Mouse (Mus musculus): ENCODE results near the gene Cpxm1. TPM values are rescaled to one million over a fixed set of nuclear protein-coding genes. Genes with fewer than 3 reads are reported as not detected.

Gene Cpxm1
- polyA plus RNA-seq, 1 experiment from 2014 or later, result 87.4 TPM

DNA sequence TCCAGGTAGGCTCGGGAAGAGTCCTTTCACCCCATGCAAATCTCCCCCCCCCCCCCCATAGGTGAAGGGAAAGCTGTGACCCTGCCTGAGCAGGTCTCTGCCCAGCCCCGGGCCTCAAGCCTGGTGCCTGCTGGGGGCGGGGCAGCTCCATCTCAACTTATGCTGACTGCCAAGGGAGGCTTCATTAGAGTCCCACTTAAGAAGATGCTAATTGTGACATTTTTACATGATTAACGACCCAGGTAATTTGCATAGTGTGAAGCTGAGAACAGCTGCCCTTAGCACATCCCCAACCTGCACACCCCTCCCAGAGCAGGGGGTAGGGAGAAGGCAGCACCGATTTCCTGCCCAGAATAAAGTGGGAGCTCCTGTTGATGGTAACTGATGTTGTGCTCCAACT is 38.5 kb downstream of the Cpxm1 start:
- no peak overlapping the region for H3K27ac ChIP-seq
- H3K4me3 ChIP-seq (replicated peaks), result no peak overlapping the region
- H3K4me2 ChIP-seq, result no peak overlapping the region
- no peaks in the 10 kb centered on the region for H3K9me3 ChIP-seq (replicated peaks)
- H3K4me1 ChIP-seq, result peaks cover 9% of the 10 kb centered on the region
- 11% methylated on average over 5 of the region's 5 CpGs for WGBS
- H3K27me3 ChIP-seq, result peaks cover 61% of the 10 kb centered on the region
- no peak overlapping the region for H3K9ac ChIP-seq
- ATAC-seq (replicated peaks; ENCODE audit: low FRiP score), result no peak
- H3K36me3 ChIP-seq, result no peaks in the 10 kb centered on the region

- no peak for ATAC-seq (replicated peaks; ENCODE audit: low FRiP score)
- H3K4me3 ChIP-seq (replicated peaks), result no peak overlapping the region
Observed at GRCm38 (mm10) chr2:130357551-130357950, 39.8 kb downstream of the Cpxm1 start.

DNA sequence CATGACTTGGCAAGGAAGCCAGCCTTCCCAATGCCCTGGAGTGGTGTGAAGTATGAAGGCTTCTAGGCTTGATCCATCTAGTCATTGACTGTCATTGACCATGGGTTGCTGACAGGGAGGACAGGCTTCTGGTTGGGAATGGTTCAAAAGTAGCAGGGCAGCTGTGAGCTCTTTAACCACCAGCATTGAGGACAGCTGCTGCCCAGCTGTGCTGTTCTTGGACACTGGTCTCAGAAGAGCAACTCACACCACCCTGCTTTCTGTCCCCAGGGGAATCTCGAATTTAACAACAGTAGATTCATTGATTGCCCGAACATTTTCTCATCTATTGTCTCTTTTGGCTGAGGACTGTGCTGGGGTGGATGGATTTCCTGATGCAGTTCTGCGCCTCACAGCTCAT is 43.5 kb downstream of the Cpxm1 start:
- H3K27me3 ChIP-seq, result peaks cover 13% of the 10 kb centered on the region
- no peaks in the 10 kb centered on the region for H3K9me3 ChIP-seq (replicated peaks)
- H3K4me2 ChIP-seq, result no peak overlapping the region
- H3K27ac ChIP-seq, result no peak overlapping the region
- no peaks in the 10 kb centered on the region for H3K36me3 ChIP-seq
- H3K4me3 ChIP-seq (replicated peaks), result no peak overlapping the region
- ATAC-seq (replicated peaks; ENCODE audit: low FRiP score), result no peak
- H3K4me1 ChIP-seq, result no peaks in the 10 kb centered on the region
- WGBS, result 69% methylated on average over 3 of the region's 3 CpGs
- H3K9ac ChIP-seq, result no peak overlapping the region

More at GRCm38 (mm10) chr2:130357551-130357950, 39.8 kb downstream of the Cpxm1 start:
- H3K4me2 ChIP-seq, result no peak overlapping the region
- H3K27ac ChIP-seq, result no peak overlapping the region
- H3K9me3 ChIP-seq (replicated peaks), result no peaks in the 10 kb centered on the region
- no peaks in the 10 kb centered on the region for H3K36me3 ChIP-seq
- H3K9ac ChIP-seq, result no peak overlapping the region
- H3K4me1 ChIP-seq, result peaks cover 9% of the 10 kb centered on the region
- WGBS, result 91% methylated on average over 5 of the region's 5 CpGs
- H3K27me3 ChIP-seq, result peaks cover 48% of the 10 kb centered on the region

- 0 out of 2 replicates have a peak, but pooled peaks cover 8% of the 10 kb centered on the region for H3K27me3 ChIP-seq
- H3K27ac ChIP-seq, result no peak overlapping the region
- no peak overlapping the region for H3K4me2 ChIP-seq
- no peaks in the 10 kb centered on the region for H3K9me3 ChIP-seq (replicated peaks)
- no peak overlapping the region for H3K4me3 ChIP-seq (replicated peaks)
- no peak for ATAC-seq (replicated peaks; ENCODE audit: low FRiP score)
- H3K9ac ChIP-seq, result no peak overlapping the region
- no peaks in the 10 kb centered on the region for H3K36me3 ChIP-seq
- 93% methylated on average over 8 of the region's 8 CpGs for WGBS
- no peaks in the 10 kb centered on the region for H3K4me1 ChIP-seq
Observed at GRCm38 (mm10) chr2:130353411-130353810, 44.0 kb downstream of the Cpxm1 start.

- no peak overlapping the region for H3K4me3 ChIP-seq (replicated peaks)
- no peak overlapping the region for H3K9ac ChIP-seq
- no peaks in the 10 kb centered on the region for H3K36me3 ChIP-seq
- H3K9me3 ChIP-seq (replicated peaks), result no peaks in the 10 kb centered on the region
- no peaks in the 10 kb centered on the region for H3K27me3 ChIP-seq
- no peaks in the 10 kb centered on the region for H3K4me1 ChIP-seq
- ATAC-seq (replicated peaks; ENCODE audit: low FRiP score), result no peak
- H3K4me2 ChIP-seq, result no peak overlapping the region
- no peak overlapping the region for H3K27ac ChIP-seq
- WGBS, result 51% methylated on average over 5 of the region's 5 CpGs
Observed at GRCm38 (mm10) chr2:130351758-130352339, 45.5 kb downstream of the Cpxm1 start.

DNA sequence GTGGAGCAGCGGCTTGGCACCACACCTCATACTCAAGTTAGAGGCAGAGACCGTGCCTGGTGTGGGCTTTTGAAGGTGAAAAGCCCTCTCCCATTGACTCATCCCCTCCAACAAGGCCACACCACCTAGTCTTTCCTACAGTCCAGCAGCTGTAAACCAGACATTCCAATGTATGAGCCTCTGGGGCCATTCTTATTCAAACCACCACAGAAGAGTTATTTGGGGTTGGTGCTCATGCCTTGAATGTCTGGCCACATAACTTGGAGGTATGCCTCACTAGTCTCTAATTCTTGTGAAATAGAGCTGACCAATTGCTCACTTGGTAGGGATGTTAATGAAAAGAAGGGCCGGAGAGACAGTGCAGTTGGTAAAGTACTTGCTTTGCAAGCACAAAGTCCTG is 47.0 kb downstream of the Cpxm1 start:
- Histone ChIP-seq H3K27ac (no peak overlapping the region), H3K4me2 (no peak overlapping the region), H3K4me1 (no peaks in the 10 kb centered on the region), H3K9ac (no peak overlapping the region), H3K4me3 (replicated peaks) (no peak overlapping the region), H3K27me3 (no peaks in the 10 kb centered on the region), H3K36me3 (no peaks in the 10 kb centered on the region), H3K9me3 (replicated peaks) (no peaks in the 10 kb centered on the region)
- WGBS, result 93% methylated on average over 3 of the region's 3 CpGs
- no peak for ATAC-seq (replicated peaks; ENCODE audit: low FRiP score)

DNA sequence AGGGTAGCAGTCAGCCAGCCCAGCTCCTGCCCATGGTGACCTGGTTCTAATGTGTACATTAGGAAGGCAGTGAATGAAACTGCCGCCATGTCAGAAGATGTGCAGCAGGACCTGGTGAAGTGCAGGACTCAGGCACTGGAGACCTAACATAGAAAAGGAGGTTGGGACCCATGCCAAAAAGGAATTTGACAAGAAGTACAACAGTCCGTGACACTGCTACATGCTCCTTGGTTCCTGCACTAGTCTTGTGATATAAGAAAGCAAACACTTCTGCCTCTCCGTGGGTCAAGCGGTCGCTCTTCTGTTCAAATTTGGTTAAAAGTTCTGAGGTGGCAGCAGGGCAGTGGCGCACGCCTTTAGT is 56.2 kb downstream of the Cpxm1 start:
- Histone ChIP-seq H3K4me1 (no peaks in the 10 kb centered on the region), H3K9ac (no peak overlapping the region), H3K27me3 (no peaks in the 10 kb centered on the region), H3K27ac (no peak overlapping the region), H3K4me3 (replicated peaks) (no peak overlapping the region), H3K36me3 (no peaks in the 10 kb centered on the region), H3K4me2 (no peak overlapping the region), H3K9me3 (replicated peaks) (no peaks in the 10 kb centered on the region)
- ATAC-seq (replicated peaks; ENCODE audit: low FRiP score), result no peak
- 78% methylated on average over 7 of the region's 7 CpGs for WGBS

Other genes starting within 250 kb of the Cpxm1 start
- 653 and 661 TPM in 2 replicates for gene Snrpb, start 218.2 kb downstream of the Cpxm1 start, polyA plus RNA-seq (2015; fragmentation: Nextera tagmentation; extraction: Ambion mirVana)
- not detected in 2 replicates for gene Tmc2, start 202.4 kb downstream of the Cpxm1 start, polyA plus RNA-seq (2015; fragmentation: Nextera tagmentation; extraction: Ambion mirVana)
- gene Nop56, start 123.1 kb downstream of the Cpxm1 start, polyA plus RNA-seq (2015; fragmentation: Nextera tagmentation; extraction: Ambion mirVana), result 317 and 325 TPM in 2 replicates
- 188 and 191 TPM in 2 replicates for gene Idh3b, start 113.0 kb downstream of the Cpxm1 start, polyA plus RNA-seq (2015; fragmentation: Nextera tagmentation; extraction: Ambion mirVana)
- 2.1 and 2.8 TPM in 2 replicates for gene Ebf4, start 102.4 kb downstream of the Cpxm1 start, polyA plus RNA-seq (2015; fragmentation: Nextera tagmentation; extraction: Ambion mirVana)
- gene Gm28372, start 7.7 kb upstream of the Cpxm1 start, polyA plus RNA-seq (2015; fragmentation: Nextera tagmentation; extraction: Ambion mirVana), result 0.09 TPM in 1 of 2 replicates, not detected in the other
- gene 1700020A23Rik, start 7.7 kb upstream of the Cpxm1 start, polyA plus RNA-seq (2015; fragmentation: Nextera tagmentation; extraction: Ambion mirVana), result not detected in 2 replicates
- not detected in 2 replicates for gene Tmem239, start 8.9 kb upstream of the Cpxm1 start, polyA plus RNA-seq (2015; fragmentation: Nextera tagmentation; extraction: Ambion mirVana)
- gene Vps16, start 26.8 kb upstream of the Cpxm1 start, polyA plus RNA-seq (2015; fragmentation: Nextera tagmentation; extraction: Ambion mirVana), result 101 and 103 TPM in 2 replicates
- 17.3 and 19.0 TPM in 2 replicates for gene Pced1a, start 27.1 kb upstream of the Cpxm1 start, polyA plus RNA-seq (2015; fragmentation: Nextera tagmentation; extraction: Ambion mirVana)
- gene Ptpra, start 52.7 kb upstream of the Cpxm1 start, polyA plus RNA-seq (2015; fragmentation: Nextera tagmentation; extraction: Ambion mirVana), result 87.9 and 92.2 TPM in 2 replicates
- 89.8 and 97.7 TPM in 2 replicates for gene Mrps26, start 166.2 kb upstream of the Cpxm1 start, polyA plus RNA-seq (2015; fragmentation: Nextera tagmentation; extraction: Ambion mirVana)
- gene Oxt, start 178.6 kb upstream of the Cpxm1 start, polyA plus RNA-seq (2015; fragmentation: Nextera tagmentation; extraction: Ambion mirVana), result not detected in 2 replicates
- gene Avp, start 185.0 kb upstream of the Cpxm1 start, polyA plus RNA-seq (2015; fragmentation: Nextera tagmentation; extraction: Ambion mirVana), result not detected in 2 replicates
- gene Fastkd5, start 232.5 kb upstream of the Cpxm1 start, polyA plus RNA-seq (2015; fragmentation: Nextera tagmentation; extraction: Ambion mirVana), result 17.3 TPM in 2 replicates
- 12.6 and 13.6 TPM in 2 replicates for gene Ubox5, start 232.5 kb upstream of the Cpxm1 start, polyA plus RNA-seq (2015; fragmentation: Nextera tagmentation; extraction: Ambion mirVana)
- gene Lzts3, start 245.2 kb upstream of the Cpxm1 start, polyA plus RNA-seq (2015; fragmentation: Nextera tagmentation; extraction: Ambion mirVana), result 12.2 and 13.0 TPM in 2 replicates

Measured in kidney, embryonic 15.5 days (tissue).